Mouse (Mus musculus) G1E (cell line): ENCODE data around the gene Mtif3. TPM values are rescaled to one million over a fixed set of nuclear protein-coding genes. Genes with fewer than 3 reads are reported as not detected.
"Not testable (repeated sequence)": the region's sequence is repeated elsewhere in the genome, so short reads cannot be mapped to it uniquely, and the experiment has no call there.

Experiments used
- ATAC-seq: 2 replicates; pipeline ENCODE4 v1.8.0; 2016; ENCODE audit warnings: mild to moderate bottlenecking; ENCODE audit not compliant: insufficient number of reproducible peaks, poor library complexity, low FRiP score, severe bottlenecking; ENCODE audit errors: extremely low read depth
- DNase-seq: peaks from one replicate; pipeline ENCODE4 v3.0.0; 2012; ENCODE audit warnings: low spot score
- H3K27me3 ChIP-seq: 2 replicates; pipeline ENCODE4 v1.6.1; 2012; ENCODE audit warnings: mild to moderate bottlenecking, low read length, inconsistent platforms; ENCODE audit not compliant: insufficient read depth
- H3K36me3 ChIP-seq: replicated peaks from 2 replicates; pipeline ENCODE3; 2012; ENCODE audit warnings: mild to moderate bottlenecking, inconsistent platforms
- H3K4me1 ChIP-seq: 2 replicates; pipeline ENCODE4 v1.6.1; 2012; ENCODE audit warnings: low read depth, low read length, inconsistent platforms, mixed read lengths; ENCODE audit not compliant: insufficient read depth
- H3K4me3 ChIP-seq: 2 replicates; pipeline ENCODE4 v1.5.1; 2012; ENCODE audit warnings: low read depth, mild to moderate bottlenecking, inconsistent platforms, low read length, moderate library complexity, mixed read lengths
- H3K9me3 ChIP-seq: replicated peaks from 2 replicates; pipeline ENCODE4 v1.6.1; 2012; ENCODE audit warnings: inconsistent platforms
- CTCF ChIP-seq: IDR thresholded peaks from 2 replicates; pipeline ENCODE4 v1.5.1; 2012; ENCODE audit warnings: low read depth, low read length, inconsistent platforms, mixed read lengths
- GATA1 ChIP-seq: IDR thresholded peaks from 2 replicates; pipeline ENCODE4 v1.6.1; 2012; ENCODE audit warnings: borderline replicate concordance, low read length, inconsistent platforms, mixed read lengths
- GATA2 ChIP-seq: IDR thresholded peaks from 2 replicates; pipeline ENCODE4 v1.6.1; 2012; ENCODE audit warnings: low read depth, low read length, inconsistent platforms, borderline replicate concordance
- POLR2AphosphoS5 ChIP-seq: IDR thresholded peaks from 2 replicates; pipeline ENCODE4 v1.6.1; 2012; ENCODE audit warnings: low read depth, low read length, inconsistent platforms; ENCODE audit not compliant: insufficient replicate concordance
- TAL1 ChIP-seq: conservative IDR thresholded peaks from 2 replicates; pipeline ENCODE4 v1.6.1; 2012; ENCODE audit warnings: low read depth, low read length, inconsistent platforms, mixed read lengths
- polyA plus RNA-seq: library from polyadenylated mRNA; stranded (reverse); fragments of >175 nt; gene quantifications from 2 replicates; pipeline ENCODE4 v1.2.3, GENCODE M21; 2012
- total RNA-seq, 2 experiments: library from RNA; stranded (forward) in 1 of 2; stranded (reverse) in 1 of 2; fragments of 200-1000 nt in 1 of 2; fragments of >200 nt in 1 of 2; fragmentation: Nextera tagmentation in 1 of 2; gene quantifications; 2 replicates each; pipeline ENCODE4 v1.2.3; 2014 to 2017

Mtif3 gene
- total and polyA plus RNA-seq, 3 experiments: 7.6 to 28.9 (median 14.4) TPM

GRCm38 (mm10) chr5:146921224-146921623 lies 42.4 kb downstream of the Mtif3 start:
- peaks cover 3% of the 10 kb centered on the region; the same call in 1 of the 2 replicates for H3K27me3 ChIP-seq
- no peaks in the 10 kb centered on the region for H3K36me3 ChIP-seq
- ATAC-seq (no peak), DNase-seq (no peak)
- no peak overlapping the region for H3K4me3 ChIP-seq
- no peak for TF ChIP-seq GATA1
- no peak for TF ChIP-seq POLR2AphosphoS5
- no peak for TF ChIP-seq TAL1
- TF ChIP-seq CTCF: no peak
- TF ChIP-seq GATA2: no peak
- no peaks in the 10 kb centered on the region for H3K9me3 ChIP-seq
- H3K4me1 ChIP-seq: no peaks in the 10 kb centered on the region

GRCm38 (mm10) chr5:146920314-146921161 lies 43.1 kb downstream of the Mtif3 start:
- no peaks in the 10 kb centered on the region for H3K9me3 ChIP-seq
- TF ChIP-seq GATA1: no peak
- TF ChIP-seq POLR2AphosphoS5: no peak
- TF ChIP-seq GATA2: no peak
- TF ChIP-seq TAL1: no peak
- no peak for TF ChIP-seq CTCF
- no peaks in the 10 kb centered on the region for H3K4me1 ChIP-seq
- peaks cover 3% of the 10 kb centered on the region; the same call in 1 of the 2 replicates for H3K27me3 ChIP-seq
- no peak overlapping the region for H3K4me3 ChIP-seq
- H3K36me3 ChIP-seq: no peaks in the 10 kb centered on the region
- ATAC-seq: no peak
- DNase-seq: no peak

- TF ChIP-seq CTCF: no peak
- no peak for TF ChIP-seq POLR2AphosphoS5
- no peak for TF ChIP-seq GATA2
- TF ChIP-seq TAL1: no peak
- TF ChIP-seq GATA1: no peak
- H3K27me3 ChIP-seq: peaks cover 3% of the 10 kb centered on the region; the same call in 1 of the 2 replicates
- no peaks in the 10 kb centered on the region for H3K36me3 ChIP-seq
- no peaks in the 10 kb centered on the region for H3K4me1 ChIP-seq
- DNase-seq (no peak), ATAC-seq (no peak)
- no peaks in the 10 kb centered on the region for H3K9me3 ChIP-seq
- no peak overlapping the region for H3K4me3 ChIP-seq
Observed at GRCm38 (mm10) chr5:146919874-146920273, 43.7 kb downstream of the Mtif3 start.

- H3K4me1 ChIP-seq, H3K4me3 ChIP-seq, ATAC-seq, H3K9me3 ChIP-seq, DNase-seq, H3K36me3 ChIP-seq: not testable (repeated sequence)
- H3K27me3 ChIP-seq: peaks cover 11% of the 10 kb centered on the region
Observed at GRCm38 (mm10) chr5:146917357-146917756, 46.2 kb downstream of the Mtif3 start.

- no peak for DNase-seq
- Histone ChIP-seq H3K36me3 (no peaks in the 10 kb centered on the region), H3K4me1 (no peaks in the 10 kb centered on the region), H3K9me3 (no peaks in the 10 kb centered on the region), H3K27me3 (peaks cover 14% of the 10 kb centered on the region), H3K4me3 (no peak overlapping the region)
- no peak for ATAC-seq
- no peak for TF ChIP-seq CTCF
- no peak for TF ChIP-seq GATA2
- TF ChIP-seq GATA1: no peak
- no peak for TF ChIP-seq TAL1
Observed at GRCm38 (mm10) chr5:146916806-146917205, 46.8 kb downstream of the Mtif3 start.

- Histone ChIP-seq H3K27me3 (peaks cover 19% of the 10 kb centered on the region), H3K36me3 (no peaks in the 10 kb centered on the region), H3K9me3 (no peaks in the 10 kb centered on the region), H3K4me3 (no peak overlapping the region), H3K4me1 (no peaks in the 10 kb centered on the region)
- TF ChIP-seq TAL1 (no peak), POLR2AphosphoS5 (no peak), GATA2 (no peak), CTCF (no peak), GATA1 (no peak)
- DNase-seq: no peak
- ATAC-seq: no peak
Observed at GRCm38 (mm10) chr5:146916273-146916672, 47.3 kb downstream of the Mtif3 start.
